Mouse (Mus musculus) thymus, adult 2 months (tissue): ENCODE results near the gene Fam117a. TPM values are rescaled to one million over a fixed set of nuclear protein-coding genes. Genes with fewer than 3 reads are reported as not detected.

Experiments used
- DNase-seq: peaks from one replicate; pipeline ENCODE4 v3.0.0; 2021
- H3K27ac ChIP-seq: fragments of 200-500 bp; 2 replicates; pipeline ENCODE4 v1.5.1; 2012; ENCODE audit warnings: low read length, control low read depth; ENCODE audit not compliant: control insufficient read depth, insufficient read depth
- H3K27me3 ChIP-seq: fragments of 200-500 bp; 2 replicates; pipeline ENCODE4 v1.6.1; 2012; ENCODE audit warnings: mild to moderate bottlenecking, low read length, moderate library complexity, mixed read lengths; ENCODE audit not compliant: control insufficient read depth, insufficient read depth
- H3K36me3 ChIP-seq: fragments of 200-500 bp; 2 replicates; pipeline ENCODE4 v1.6.1; 2012; ENCODE audit warnings: mild to moderate bottlenecking, low read length, moderate library complexity; ENCODE audit not compliant: control insufficient read depth, insufficient read depth
- H3K4me1 ChIP-seq: fragments of 200-500 bp; replicated peaks from 2 replicates; pipeline ENCODE4 v1.6.1; 2012; ENCODE audit warnings: low read length; ENCODE audit not compliant: control insufficient read depth, insufficient read depth
- H3K4me3 ChIP-seq: fragments of 200-500 bp; 2 replicates; pipeline ENCODE4 v1.5.1; 2012; ENCODE audit warnings: mild to moderate bottlenecking, low read length, control low read depth, moderate library complexity; ENCODE audit not compliant: control insufficient read depth, insufficient read depth
- CTCF ChIP-seq: fragments of 200-500 bp; IDR thresholded peaks from 2 replicates; pipeline ENCODE4 v1.5.1; 2012; ENCODE audit warnings: mild to moderate bottlenecking, control low read depth, low read length, moderate library complexity, borderline replicate concordance; ENCODE audit not compliant: control insufficient read depth, poor library complexity, insufficient read depth; ENCODE audit errors: extremely low read depth
- POLR2A ChIP-seq: fragments of 200-500 bp; IDR thresholded peaks from 2 replicates; pipeline ENCODE4 v1.6.1; 2012; ENCODE audit warnings: mild to moderate bottlenecking, low read length, control low read depth, moderate library complexity; ENCODE audit not compliant: control insufficient read depth, poor library complexity, insufficient read depth; ENCODE audit errors: extremely low read depth
- WGBS: fragments of 180-500 bp; shearing (Covaris S2); methylation state at CpG from one replicate; pipeline ENCODE4 v1.1.7; 2018; 5-methylcytosine and 5-hydroxymethylcytosine counted together
- polyA plus RNA-seq: library from polyadenylated mRNA; depleted of rRNA; stranded (reverse); fragments of >200 nt; gene quantifications from 2 replicates; pipeline ENCODE4 v1.2.3, GENCODE M21; 2012

Fam117a gene
- polyA plus RNA-seq, 1 experiment: 224 TPM

DNA sequence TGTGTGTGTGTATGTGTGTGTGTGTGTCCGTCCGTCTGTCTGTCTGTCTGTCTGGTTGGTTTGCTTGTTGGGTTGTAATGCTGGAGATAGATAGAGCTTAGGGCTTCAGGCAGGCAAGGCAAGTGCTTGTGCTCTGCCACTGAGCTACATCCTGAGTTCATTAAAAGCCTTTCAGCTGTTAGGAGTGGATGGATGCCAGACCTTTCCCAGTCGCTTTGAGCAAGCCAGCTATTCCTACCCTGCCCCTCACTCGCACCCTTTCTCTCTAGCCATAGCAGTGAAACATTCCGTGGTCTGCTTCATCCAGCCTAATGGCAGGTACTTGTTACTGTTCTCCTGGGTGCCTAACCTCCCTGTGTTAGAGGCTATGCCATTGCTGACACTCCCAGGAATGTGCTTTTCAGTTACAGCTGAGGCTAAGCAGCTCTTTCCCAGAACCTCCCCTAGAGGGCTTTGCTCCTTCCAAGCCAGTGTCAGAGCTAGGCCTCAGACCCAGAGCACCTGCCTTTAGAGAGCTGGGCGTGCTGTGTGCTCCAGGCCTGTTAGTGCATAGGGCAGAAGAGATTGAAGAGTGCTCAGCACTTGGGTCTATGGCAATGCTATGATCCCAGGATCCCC lies 29.6 kb downstream of the Fam117a start:
- peaks cover 24% of the 10 kb centered on the region for H3K36me3 ChIP-seq
- peak; percentile 33 for DNase-seq

DNA sequence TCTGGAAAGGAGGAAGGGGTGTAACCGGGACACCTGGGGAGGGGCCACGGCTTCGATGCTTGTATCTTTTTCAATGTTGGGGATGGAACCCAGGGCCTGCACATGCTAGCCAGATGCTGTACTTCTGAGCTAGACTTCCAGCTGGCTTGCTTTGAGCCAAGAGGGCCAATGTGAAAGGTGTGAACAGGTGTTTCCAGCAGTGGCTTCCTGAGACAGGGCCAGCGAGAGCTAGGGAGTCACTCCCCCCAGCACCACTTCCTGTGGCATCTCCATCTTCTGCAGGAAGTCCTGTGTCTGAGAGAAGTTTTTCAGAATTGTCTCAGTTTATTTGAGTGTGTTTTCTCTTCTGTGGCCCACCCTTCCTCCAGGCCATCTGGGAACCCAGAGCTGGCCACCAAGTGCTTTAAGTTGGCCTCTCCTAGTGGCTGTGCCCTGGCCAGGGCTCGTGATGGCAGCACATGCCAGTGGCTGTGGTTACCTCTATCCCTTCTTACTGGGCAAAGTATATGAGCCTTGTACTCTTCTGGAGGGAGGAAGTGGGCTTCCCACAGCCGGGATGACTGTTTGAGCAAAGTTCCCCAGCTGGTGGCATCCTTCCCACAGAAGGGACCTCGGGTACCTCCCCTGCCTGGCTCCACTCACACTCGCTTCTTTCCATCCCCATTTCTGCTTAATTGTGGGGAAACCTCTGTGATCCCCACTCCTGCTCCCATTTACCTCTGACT lies 30.4 kb downstream of the Fam117a start:
- DNase-seq: peak; percentile 70
- H3K4me1 ChIP-seq: peaks cover 61% of the 10 kb centered on the region
- no peak overlapping the region for H3K4me3 ChIP-seq
- H3K36me3 ChIP-seq: peaks cover 32% of the 10 kb centered on the region
- H3K27me3 ChIP-seq: no peaks in the 10 kb centered on the region
- TF ChIP-seq POLR2A: no peak
- H3K27ac ChIP-seq: peak overlapping the region; percentile 91
- 9% methylated on average over 8 of the region's 8 CpGs for WGBS

More for the DNA sequence above, 29.6 kb downstream of the Fam117a start:
- H3K27ac ChIP-seq: peak overlapping the region; percentile 91
- WGBS: 85% methylated on average over 6 of the region's 6 CpGs
- TF ChIP-seq CTCF (no peak), POLR2A (no peak)
- H3K4me1 ChIP-seq: peaks cover 61% of the 10 kb centered on the region
- H3K27me3 ChIP-seq: no peaks in the 10 kb centered on the region
- no peak overlapping the region for H3K4me3 ChIP-seq

DNA sequence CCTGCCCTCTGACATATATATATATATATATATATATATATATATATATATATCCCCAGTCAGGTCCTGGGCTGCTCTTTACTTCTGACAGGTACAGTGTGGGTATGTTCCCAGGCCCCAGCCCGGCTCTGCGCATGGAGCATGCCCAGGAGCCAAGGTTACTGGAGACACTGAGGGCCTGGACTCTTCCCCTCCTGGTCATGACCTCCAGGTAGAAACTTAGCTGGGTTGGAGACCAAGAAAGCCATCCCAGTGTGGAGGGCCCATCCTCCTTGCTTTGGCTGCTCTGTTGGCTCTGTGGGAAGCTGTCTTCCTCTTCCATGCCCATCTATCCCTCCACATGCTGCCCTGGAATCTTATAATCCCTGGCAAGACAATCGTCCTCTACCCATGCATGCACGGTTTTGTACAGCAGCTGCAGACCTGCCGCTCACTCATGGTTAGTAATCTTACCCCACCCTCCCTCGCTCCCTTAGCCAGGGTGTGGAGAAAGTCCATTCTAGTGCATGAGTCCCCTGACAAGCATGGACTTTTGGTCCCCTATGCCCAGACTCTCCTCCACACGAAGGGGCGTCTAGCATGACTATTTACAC lies 31.5 kb downstream of the Fam117a start:
- Histone ChIP-seq H3K4me1 (peaks cover 61% of the 10 kb centered on the region), H3K36me3 (peaks cover 43% of the 10 kb centered on the region), H3K4me3 (no peak overlapping the region), H3K27ac (peak overlapping the region; percentile 14; the same call in 1 of the 2 replicates), H3K27me3 (no peaks in the 10 kb centered on the region)
- DNase-seq: no peak
- 96% methylated on average over 8 of the region's 8 CpGs for WGBS
- TF ChIP-seq CTCF: no peak
- TF ChIP-seq POLR2A: no peak

DNA sequence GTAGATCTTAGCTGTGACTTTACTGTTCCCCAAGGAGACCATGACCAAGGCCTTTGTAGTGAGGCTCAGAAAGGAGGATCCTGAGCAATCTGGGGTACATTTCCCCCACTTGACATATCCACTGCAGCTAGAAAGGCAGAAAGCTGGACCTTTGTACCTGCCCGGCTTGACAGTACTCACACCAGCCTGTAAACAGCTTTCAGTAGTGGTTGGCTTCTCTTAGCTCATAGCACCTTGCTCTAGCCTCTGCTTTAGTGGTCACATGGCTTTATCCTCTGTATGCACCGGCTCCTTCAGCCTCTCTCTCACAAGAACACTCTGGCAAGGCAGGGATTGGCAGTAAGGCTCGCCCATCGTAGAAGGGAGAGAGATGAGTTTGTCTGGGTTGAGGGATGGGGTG lies 32.1 kb downstream of the Fam117a start:
- WGBS: 96% methylated on average over 4 of the region's 4 CpGs
- H3K27me3 ChIP-seq: no peaks in the 10 kb centered on the region
- H3K4me3 ChIP-seq: no peak overlapping the region
- TF ChIP-seq POLR2A (no peak), CTCF (no peak)
- H3K36me3 ChIP-seq: peaks cover 49% of the 10 kb centered on the region
- peak overlapping the region; percentile 14; the same call in 1 of the 2 replicates for H3K27ac ChIP-seq
- no peak for DNase-seq
- peaks cover 61% of the 10 kb centered on the region for H3K4me1 ChIP-seq

DNA sequence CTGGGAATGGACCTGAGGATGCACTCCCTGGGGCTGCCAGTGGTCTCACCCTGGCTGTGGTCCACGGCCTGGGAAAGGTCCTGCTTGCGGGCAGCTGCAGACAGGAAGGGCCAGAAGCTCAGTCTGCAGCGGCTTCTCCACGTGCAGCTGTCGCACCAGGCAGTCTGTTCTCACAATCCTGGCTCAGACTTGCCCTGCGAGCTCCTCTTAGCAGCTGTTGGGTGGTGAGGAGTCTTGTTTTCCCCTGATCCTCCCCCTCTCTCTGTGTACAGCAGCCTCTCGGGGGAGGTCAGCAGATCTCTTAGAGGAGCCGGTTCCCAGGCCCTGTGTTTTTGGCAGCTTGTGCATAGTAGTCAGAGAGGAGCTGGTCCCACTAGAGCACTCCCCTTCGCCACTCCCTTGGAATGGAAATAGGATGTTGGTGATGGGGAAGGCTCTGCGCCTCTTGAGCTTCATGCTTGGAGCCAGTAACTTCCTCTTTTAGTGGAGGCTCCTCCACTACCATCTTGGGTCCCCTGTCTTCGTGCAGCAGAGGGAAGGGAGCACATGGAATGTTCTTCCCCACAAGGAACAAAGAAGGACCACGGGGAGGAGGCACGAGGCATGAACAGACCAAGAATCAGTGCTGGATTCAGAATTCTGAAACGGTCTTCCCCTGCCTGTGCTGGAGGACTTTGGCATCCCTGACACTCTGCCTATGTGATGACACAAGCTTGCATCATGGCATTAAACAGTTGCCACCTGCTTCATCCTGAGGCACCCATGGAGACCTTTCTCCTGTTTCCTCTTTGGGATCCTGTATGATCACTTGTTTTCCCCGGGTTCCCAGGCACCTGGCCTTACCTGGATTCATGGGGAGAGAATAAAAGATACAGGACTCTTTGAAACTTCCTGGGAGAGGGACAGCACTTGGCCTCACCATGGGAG lies 33.4 kb downstream of the Fam117a start:
- peak overlapping the region; percentile 38 for H3K27ac ChIP-seq
- DNase-seq: peak; percentile 28
- peaks cover 51% of the 10 kb centered on the region for H3K36me3 ChIP-seq
- H3K27me3 ChIP-seq: no peaks in the 10 kb centered on the region
- peaks cover 53% of the 10 kb centered on the region for H3K4me1 ChIP-seq
- TF ChIP-seq CTCF (no peak), POLR2A (no peak)
- H3K4me3 ChIP-seq: no peak overlapping the region
- WGBS: 39% methylated on average over 15 of the region's 15 CpGs

DNA sequence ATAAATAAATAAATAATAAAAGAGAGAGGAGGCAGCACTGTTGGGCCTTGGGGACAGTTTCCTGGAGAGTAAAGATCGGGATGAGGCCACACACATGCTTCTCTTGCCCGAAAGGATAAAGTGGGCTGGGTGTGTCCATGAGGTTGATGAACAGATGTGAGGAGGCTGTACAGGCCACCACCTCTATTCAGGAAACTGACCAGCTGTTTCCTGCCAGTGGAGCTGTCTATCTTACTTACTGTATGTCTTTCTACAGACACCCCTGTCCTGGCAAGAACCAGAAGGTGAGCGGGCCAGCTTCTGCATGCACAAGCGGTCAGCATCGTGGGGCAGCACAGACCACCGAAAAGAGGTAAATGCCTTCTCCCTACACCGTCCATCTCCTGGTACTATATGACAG lies 34.4 kb downstream of the Fam117a start:
- no peak for DNase-seq
- no peak overlapping the region for H3K4me3 ChIP-seq
- 98% methylated on average over 7 of the region's 7 CpGs for WGBS

More for the DNA sequence above, 34.4 kb downstream of the Fam117a start:
- TF ChIP-seq CTCF (no peak), POLR2A (no peak)
- Histone ChIP-seq H3K36me3 (peaks cover 59% of the 10 kb centered on the region), H3K27me3 (no peaks in the 10 kb centered on the region), H3K27ac (no peak overlapping the region), H3K4me1 (peaks cover 43% of the 10 kb centered on the region)
